Mouse (Mus musculus) CH12.LX (cell line): ENCODE data around the gene Tnfaip2. TPM values are rescaled to one million over a fixed set of nuclear protein-coding genes. Genes with fewer than 3 reads are reported as not detected.

ENCODE experiments used
- DNase-seq: peaks from one replicate; pipeline ENCODE4 v3.0.0-alpha.2; 2013; ENCODE audit errors: extremely low read depth
- H3K27ac ChIP-seq: 2 replicates; pipeline ENCODE4 v1.5.1; 2012; ENCODE audit warnings: low read depth, mild to moderate bottlenecking, control low read depth, moderate library complexity; ENCODE audit not compliant: insufficient read depth
- H3K27me3 ChIP-seq: replicated peaks from 2 replicates; pipeline ENCODE3; 2012; ENCODE audit warnings: inconsistent platforms
- H3K36me3 ChIP-seq, 2 experiments: replicated peaks in 1 of 2; 2 replicates each; pipeline versions ENCODE3 to v1.6.1; 2012; ENCODE audit warnings: inconsistent platforms in 1 of 2, low read length in 1 of 2, mild to moderate bottlenecking in 1 of 2, mixed read lengths in 1 of 2, moderate library complexity in 1 of 2; ENCODE audit not compliant: control insufficient read depth in 1 of 2, insufficient read depth in 1 of 2
- H3K4me1 ChIP-seq, 2 experiments: 2 replicates each; pipeline ENCODE4 v1.6.1; 2012; ENCODE audit warnings: inconsistent platforms in 1 of 2, moderate library complexity in 1 of 2; ENCODE audit not compliant: insufficient read depth in 2 of 2, control insufficient read depth in 1 of 2
- H3K4me2 ChIP-seq: 2 replicates; pipeline ENCODE4 v1.6.1; 2012; ENCODE audit warnings: low read depth, mild to moderate bottlenecking, control low read depth; ENCODE audit not compliant: poor library complexity, insufficient read depth, severe bottlenecking
- H3K4me3 ChIP-seq, 3 experiments: fragments of 150-350 bp in 1 of 3; sonication (generic) in 1 of 3; replicated peaks in 1 of 3; 2 replicates each; pipeline versions ENCODE3 to v1.5.1; 2011 to 2012; ENCODE audit warnings: low read depth in 2 of 3, low read length in 2 of 3, mild to moderate bottlenecking in 2 of 3, moderate library complexity in 2 of 3, control low read depth in 1 of 3, improper control_type of control experiment in 1 of 3, inconsistent platforms in 1 of 3, mixed read lengths in 1 of 3; ENCODE audit not compliant: poor library complexity in 1 of 3
- H3K79me2 ChIP-seq: replicated peaks from 2 replicates; pipeline ENCODE4 v1.6.1; 2012; ENCODE audit warnings: mild to moderate bottlenecking, moderate library complexity; ENCODE audit not compliant: control insufficient read depth, poor library complexity, insufficient read depth, severe bottlenecking; ENCODE audit errors: extremely low read depth
- H3K9ac ChIP-seq: 2 replicates; pipeline ENCODE4 v1.6.1; 2012; ENCODE audit warnings: low read depth, mild to moderate bottlenecking, control low read depth, moderate library complexity; ENCODE audit not compliant: insufficient read depth
- H3K9me3 ChIP-seq: replicated peaks from 2 replicates; pipeline ENCODE3; 2012; ENCODE audit warnings: low read length, inconsistent platforms, mixed read lengths
- E2F4 ChIP-seq: IDR thresholded peaks from 2 replicates; pipeline ENCODE4 v1.6.1; 2011; ENCODE audit warnings: low read depth, low read length, improper control_type of control experiment; ENCODE audit not compliant: insufficient replicate concordance
- ELF1 ChIP-seq: IDR thresholded peaks from 2 replicates; pipeline ENCODE4 v1.6.1; 2014; ENCODE audit warnings: low read depth, mild to moderate bottlenecking, inconsistent platforms, low read length, improper control_type of control experiment
- EP300 ChIP-seq: IDR thresholded peaks from 2 replicates; pipeline ENCODE4 v1.6.1; 2011; ENCODE audit warnings: low read length, improper control_type of control experiment
- ETS1 ChIP-seq: conservative IDR thresholded peaks from 2 replicates; pipeline ENCODE4 v1.6.1; 2012; ENCODE audit warnings: low read depth, mild to moderate bottlenecking, inconsistent platforms, low read length, improper control_type of control experiment, moderate library complexity
- GABPA ChIP-seq: IDR thresholded peaks from 2 replicates; pipeline ENCODE4 v1.6.1; 2012; ENCODE audit warnings: low read depth, low read length, improper control_type of control experiment, inconsistent platforms; ENCODE audit not compliant: insufficient replicate concordance
- IRF4 ChIP-seq: IDR thresholded peaks from 2 replicates; pipeline ENCODE4 v1.6.1; 2014; ENCODE audit warnings: low read depth, mild to moderate bottlenecking, inconsistent platforms, low read length, improper control_type of control experiment
- JUN ChIP-seq: IDR thresholded peaks from 2 replicates; pipeline ENCODE4 v1.6.1; 2011; ENCODE audit warnings: low read depth, mild to moderate bottlenecking, low read length, improper control_type of control experiment, moderate library complexity; ENCODE audit not compliant: insufficient read depth
- MAFK ChIP-seq: IDR thresholded peaks from 2 replicates; pipeline ENCODE4 v1.6.1; 2011; ENCODE audit warnings: low read length, improper control_type of control experiment; ENCODE audit not compliant: insufficient replicate concordance
- MAX ChIP-seq: IDR thresholded peaks from 2 replicates; pipeline ENCODE4 v1.6.1; 2011; ENCODE audit warnings: low read length, improper control_type of control experiment
- MEF2A ChIP-seq: IDR thresholded peaks from 2 replicates; pipeline ENCODE4 v1.6.1; 2014; ENCODE audit warnings: low read depth, mild to moderate bottlenecking, inconsistent platforms, low read length, improper control_type of control experiment, borderline replicate concordance
- MXI1 ChIP-seq: IDR thresholded peaks from 2 replicates; pipeline ENCODE4 v1.6.1; 2011; ENCODE audit warnings: mild to moderate bottlenecking, low read depth, low read length, improper control_type of control experiment
- NELFE ChIP-seq: IDR thresholded peaks from 2 replicates; pipeline ENCODE4 v1.6.1; 2011; ENCODE audit warnings: low read depth, low read length, improper control_type of control experiment
- PAX5 ChIP-seq: IDR thresholded peaks from 2 replicates; pipeline ENCODE4 v1.6.1; 2012; ENCODE audit warnings: low read length, inconsistent platforms, mixed read lengths
- POLR2A ChIP-seq: IDR thresholded peaks from 2 replicates; pipeline ENCODE4 v1.6.1; 2011; ENCODE audit warnings: low read depth, mild to moderate bottlenecking, improper control_type of control experiment, low read length
- POLR2AphosphoS2 ChIP-seq: IDR thresholded peaks from 2 replicates; pipeline ENCODE4 v1.6.1; 2011; ENCODE audit warnings: low read depth, low read length, improper control_type of control experiment
- RAD21 ChIP-seq: IDR thresholded peaks from 2 replicates; pipeline ENCODE4 v1.6.1; 2011; ENCODE audit warnings: low read depth, mild to moderate bottlenecking, low read length, improper control_type of control experiment, moderate library complexity
- RCOR1 ChIP-seq: conservative IDR thresholded peaks from 2 replicates; pipeline ENCODE4 v1.6.1; 2012; ENCODE audit warnings: low read depth, mild to moderate bottlenecking, inconsistent platforms, low read length, improper control_type of control experiment
- USF1 ChIP-seq: IDR thresholded peaks from 2 replicates; pipeline ENCODE4 v1.6.1; 2014; ENCODE audit warnings: low read depth, mild to moderate bottlenecking, inconsistent platforms, low read length, improper control_type of control experiment
- USF2 ChIP-seq: conservative IDR thresholded peaks from 2 replicates; pipeline ENCODE4 v1.6.1; 2011; ENCODE audit warnings: low read depth, low read length, improper control_type of control experiment
- dilution Hi-C: fragments of 300-500 bp; cut with MboI; formaldehyde crosslinking; loops from 2 replicates; pipeline ENCODE4 v1.14.3; 2020; ENCODE audit warnings: low sequenced_read_pairs; ENCODE audit not compliant: extremely low pct_unique_long_range_greater_than_20kb, extremely low pct_ligation_motif_present
- in situ Hi-C: fragments of 300-500 bp; cut with MboI; formaldehyde crosslinking; loops from 3 replicates; pipeline ENCODE4 v1.14.3; 2019; ENCODE audit warnings: low sequenced_read_pairs, low pct_ligation_motif_present, low pct_unique_long_range_greater_than_20kb, mixed read lengths
- polyA plus RNA-seq: library from polyadenylated mRNA; unstranded; fragments of >175 nt; gene quantifications from 2 replicates; pipeline ENCODE4 v1.2.1, GENCODE M21; 2012; ENCODE audit warnings: low read depth; ENCODE audit not compliant: insufficient read length
- total RNA-seq, 2 experiments: library from RNA; depleted of rRNA; stranded (reverse); fragments of 300-350 nt in 1 of 2; fragments of >200 nt in 1 of 2; gene quantifications; 2 replicates each; pipeline ENCODE4 v1.2.3; 2012 to 2014

Gene Tnfaip2
- total and polyA plus RNA-seq, 3 experiments: 0.93 to 2.5 (median 1.4) TPM

- in situ Hi-C loops (no loop called here), dilution Hi-C loops (no loop called here)
- H3K4me2 ChIP-seq: no peak overlapping the region
- peaks cover 8% of the 10 kb centered on the region for H3K27me3 ChIP-seq
- peaks cover 10% of the 10 kb centered on the region for H3K9me3 ChIP-seq
- peaks cover 9 to 21% of the 10 kb centered on the region in 2 experiments for H3K4me1 ChIP-seq
- no peaks in the 10 kb centered on the region for H3K36me3 ChIP-seq
- DNase-seq: no peak
- TF ChIP-seq RAD21 (no peak), EP300 (no peak), E2F4 (no peak), POLR2A (no peak), GABPA (no peak)
- no peaks in the 10 kb centered on the region for H3K79me2 ChIP-seq
- H3K4me3 ChIP-seq: no peak overlapping the region
- no peak overlapping the region for H3K27ac ChIP-seq
- no peak overlapping the region for H3K9ac ChIP-seq
These were observed 30.6 kb downstream of the Tnfaip2 start for GRCm38 (mm10) chr12:111472886-111473285.

DNA sequence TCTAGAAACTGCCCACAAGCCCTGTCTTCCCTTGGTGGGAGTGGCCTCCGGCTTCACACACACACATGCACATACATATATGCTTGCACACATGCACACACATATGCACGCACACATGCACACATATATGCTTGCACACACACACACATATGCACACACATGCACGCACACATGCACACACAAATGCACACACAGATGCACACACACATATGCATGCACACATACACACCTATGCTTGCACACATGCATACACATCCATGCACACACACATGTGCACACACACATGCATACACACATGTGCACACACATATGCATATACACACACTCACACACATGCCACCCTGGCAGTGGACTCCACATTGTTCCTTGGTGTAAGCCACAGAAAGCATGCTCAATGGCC, 32.1 kb downstream of the Tnfaip2 start:
- Histone ChIP-seq H3K36me3 (no peaks in the 10 kb centered on the region), H3K27ac (no peak overlapping the region), H3K4me3 (no peak overlapping the region), H3K9ac (no peak overlapping the region), H3K4me1 (peaks cover 9 to 21% of the 10 kb centered on the region in 2 experiments), H3K27me3 (no peaks in the 10 kb centered on the region), H3K9me3 (peaks cover 10% of the 10 kb centered on the region), H3K79me2 (no peaks in the 10 kb centered on the region), H3K4me2 (no peak overlapping the region)
- in situ Hi-C loops: no loop called here
- dilution Hi-C loops: no loop called here
- no peak for DNase-seq
- TF ChIP-seq ELF1: no peak
- TF ChIP-seq ETS1: no peak
- TF ChIP-seq JUN: no peak
- no peak for TF ChIP-seq IRF4
- no peak for TF ChIP-seq MEF2A
- TF ChIP-seq MAX: no peak
- TF ChIP-seq USF2: no peak
- no peak for TF ChIP-seq RCOR1
- TF ChIP-seq POLR2AphosphoS2: no peak
- TF ChIP-seq NELFE: no peak
- no peak for TF ChIP-seq MXI1
- no peak for TF ChIP-seq MAFK
- TF ChIP-seq PAX5: no peak
- TF ChIP-seq USF1: no peak
